Mouse (Mus musculus): Measurements from ENCODE around the gene Rgl3. TPM values are rescaled to one million over a fixed set of nuclear protein-coding genes. Genes with fewer than 3 reads are reported as not detected.
A peak's percentile ranks its signal among the peaks of the same experiment; 100 is the strongest.

The Rgl3 gene
- total and polyA plus RNA-seq, 2 experiments from 2014 or later = 0.63 to 11.4 TPM

DNA sequence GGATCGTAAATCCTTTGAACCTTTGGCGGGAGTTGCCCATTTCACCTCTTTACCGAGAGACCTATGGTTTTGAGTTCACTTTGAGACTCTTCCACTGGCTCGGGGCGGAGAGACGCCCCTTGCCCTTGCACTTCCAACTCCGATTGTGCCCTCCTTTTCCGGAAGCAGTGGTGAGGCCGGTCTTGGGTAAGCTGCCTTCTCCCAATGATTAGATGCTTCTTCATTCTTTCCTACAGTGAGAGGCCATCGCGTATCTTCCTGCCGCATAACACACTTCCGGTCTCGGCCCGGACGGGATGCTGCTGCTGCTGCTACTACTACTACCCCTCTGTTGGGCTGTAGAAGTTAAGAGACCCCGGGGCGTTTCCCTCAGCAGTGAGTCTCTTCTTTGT lies 13.9 kb upstream of the Rgl3 start:
- peak overlapping the region; percentile 67 for H3K4me3 ChIP-seq (ENCODE audit: low read depth, low read length)
- H3K9ac ChIP-seq (replicated peaks; ENCODE audit: low read depth, low read length) = peak overlapping the region; percentile 49
- under 1% methylated on average over 18 of the region's 18 CpGs for WGBS
- 0 out of 2 replicates have a peak, but pooled peaks cover 8% of the 10 kb centered on the region for H3K27me3 ChIP-seq (ENCODE audit: control insufficient read depth, insufficient read depth, low read length)
- peaks cover 40% of the 10 kb centered on the region for H3K36me3 ChIP-seq (replicated peaks; ENCODE audit: control insufficient read depth, insufficient read depth, low read length)
- peak overlapping the region; percentile 76 for H3K4me2 ChIP-seq (ENCODE audit: low read depth, low read length)
- DNase-seq (ENCODE audit: low spot score) (peak; percentile 42), ATAC-seq (ENCODE audit: insufficient read depth, low read depth) (no peak)
- peaks cover 10% of the 10 kb centered on the region for H3K4me1 ChIP-seq (ENCODE audit: control insufficient read depth, insufficient read depth)
- H3K27ac ChIP-seq (ENCODE audit: low read depth) = peak overlapping the region; percentile 57
- no peak for TF ChIP-seq EP300 (IDR thresholded peaks at IDR 0.05; ENCODE audit: low read depth)
- TF ChIP-seq CTCF (IDR thresholded peaks at IDR 0.05; ENCODE audit: low read depth) = no peak
- H3K9me3 ChIP-seq (replicated peaks; ENCODE audit: control insufficient read depth, low read length) = no peaks in the 10 kb centered on the region

DNA sequence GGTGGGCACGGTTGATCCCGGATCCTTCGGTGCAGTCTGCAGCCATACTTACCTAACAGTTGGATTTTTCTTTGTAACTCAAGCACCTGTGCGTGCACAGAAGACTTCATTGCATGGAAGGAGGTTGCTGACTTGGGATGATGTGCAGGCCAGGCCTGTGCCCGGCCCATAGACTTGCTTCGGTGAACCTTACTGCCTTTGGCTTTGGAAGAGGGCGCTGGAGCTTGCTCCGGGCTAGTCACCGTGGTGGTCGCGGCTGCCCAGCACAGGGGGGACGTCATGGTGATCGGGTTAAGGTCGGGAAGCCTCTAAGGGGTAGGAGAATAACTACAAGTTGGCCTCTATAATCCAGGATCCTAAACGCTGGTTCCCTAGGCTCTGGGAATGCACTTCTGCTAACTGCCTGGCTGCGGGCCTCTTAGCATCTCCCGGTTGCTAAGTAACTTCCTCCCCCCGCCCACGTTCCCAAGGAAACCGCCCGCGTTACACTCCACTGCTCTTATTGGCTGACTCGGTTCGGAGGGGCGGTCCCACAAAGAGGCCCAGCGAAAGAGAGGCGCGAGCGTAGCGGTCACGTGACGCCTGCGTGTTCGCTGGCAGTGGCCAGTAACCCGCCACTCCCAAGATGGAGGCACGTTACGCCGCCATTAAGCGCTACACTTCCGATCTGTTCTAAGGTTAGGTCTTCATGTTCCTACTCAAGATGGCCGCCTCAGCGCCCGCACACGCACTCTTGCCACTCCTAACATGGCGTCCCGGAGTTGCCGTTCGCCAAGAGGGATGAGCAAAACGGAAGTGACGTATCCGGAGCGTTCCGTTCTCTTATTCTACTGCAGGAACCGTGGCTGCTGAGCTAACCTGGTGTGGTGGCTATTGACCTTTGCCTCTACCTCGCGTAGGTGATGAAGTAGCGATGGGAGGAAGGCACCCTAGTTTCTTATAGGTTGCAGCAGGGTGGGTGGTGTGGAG lies 13.2 kb upstream of the Rgl3 start, which contains the start of the genes Ccdc151 and Prkcsh:
TSS of gene Ccdc151 (minus strand) at position 441 of the 969 bp plus-strand sequence.
TSS of gene Prkcsh (plus strand) at position 613 of the 969 bp plus-strand sequence.
- DNase-seq (ENCODE audit: low spot score) (peak; percentile 99), ATAC-seq (ENCODE audit: insufficient read depth, low read depth) (peak; percentile 98)

DNA sequence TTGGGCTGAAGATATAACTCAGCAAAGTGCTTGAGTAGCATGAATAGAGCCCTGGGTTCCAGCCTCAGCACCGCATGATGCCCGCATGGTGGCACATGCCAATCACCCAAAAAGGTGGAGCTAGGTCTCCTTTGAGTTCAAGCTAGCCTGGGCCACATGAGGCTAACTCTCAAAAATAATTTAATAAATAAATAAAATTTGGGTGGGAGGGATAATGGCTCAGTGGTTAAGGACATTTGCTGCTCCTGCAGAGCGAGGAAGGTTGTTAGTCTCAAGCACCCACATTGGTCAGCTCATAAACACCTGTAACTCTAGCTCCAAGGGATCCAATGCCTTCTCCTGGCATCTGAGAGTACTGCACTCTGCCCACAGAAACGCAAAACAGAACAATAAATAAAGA lies 12.4 kb upstream of the Rgl3 start:
- TF ChIP-seq CTCF (IDR thresholded peaks at IDR 0.05; ENCODE audit: low read depth) (no peak), EP300 (IDR thresholded peaks at IDR 0.05; ENCODE audit: low read depth) (no peak)
- H3K27me3 ChIP-seq (ENCODE audit: control insufficient read depth, insufficient read depth, low read length) = peaks cover 8% of the 10 kb centered on the region; the same call in 1 of the 2 replicates

More for the DNA sequence above, 13.2 kb upstream of the Rgl3 start, which contains the start of the genes Ccdc151 and Prkcsh:
- Histone ChIP-seq H3K27ac (ENCODE audit: low read depth) (peak within 1 kb of the TSS; percentile 57), H3K4me3 (ENCODE audit: low read depth, low read length) (peak within 1 kb of the TSS; percentile 67), H3K4me2 (ENCODE audit: low read depth, low read length) (peak within 1 kb of the TSS; percentile 76), H3K9ac (replicated peaks; ENCODE audit: low read depth, low read length) (peak within 1 kb of the TSS; percentile 49), H3K4me1 (ENCODE audit: control insufficient read depth, insufficient read depth) (peaks cover 10% of the 10 kb centered on the region), H3K9me3 (replicated peaks; ENCODE audit: control insufficient read depth, low read length) (no peaks in the 10 kb centered on the region), H3K36me3 (replicated peaks; ENCODE audit: control insufficient read depth, insufficient read depth, low read length) (peaks cover 33% of the 10 kb centered on the region), H3K27me3 (ENCODE audit: control insufficient read depth, insufficient read depth, low read length) (peaks cover 8% of the 10 kb centered on the region; the same call in 1 of the 2 replicates)
- TF ChIP-seq EP300 (IDR thresholded peaks at IDR 0.05; ENCODE audit: low read depth) (peak; percentile 39; the same call in 1 of the 2 replicates), CTCF (IDR thresholded peaks at IDR 0.05; ENCODE audit: low read depth) (no peak)
- 6% methylated on average over 57 of the region's 57 CpGs for WGBS

DNA sequence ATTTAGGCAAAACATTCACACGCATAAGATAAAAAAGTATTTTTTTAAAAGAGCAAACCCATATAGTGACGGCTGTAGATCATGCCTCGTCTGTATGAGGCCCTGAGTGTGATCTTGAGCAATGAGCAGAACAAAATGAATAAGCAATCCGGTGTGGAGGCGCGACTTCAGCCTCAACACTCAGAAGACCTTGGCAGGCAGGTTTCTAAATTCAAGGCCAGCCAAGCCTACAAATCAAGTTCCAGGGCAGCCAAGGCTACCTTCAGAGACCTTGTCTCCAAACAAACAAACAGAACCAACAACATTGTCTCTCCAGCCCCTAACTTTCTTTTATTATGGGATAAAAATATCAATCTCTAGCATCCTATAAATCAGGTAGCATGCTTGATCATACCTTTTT lies 11.1 kb upstream of the Rgl3 start:
- WGBS = 88% methylated on average over 6 of the region's 6 CpGs
- Histone ChIP-seq H3K27ac (ENCODE audit: low read depth) (no peak overlapping the region), H3K4me1 (ENCODE audit: control insufficient read depth, insufficient read depth) (peaks cover 10% of the 10 kb centered on the region), H3K4me3 (ENCODE audit: low read depth, low read length) (no peak overlapping the region), H3K9me3 (replicated peaks; ENCODE audit: control insufficient read depth, low read length) (no peaks in the 10 kb centered on the region), H3K36me3 (replicated peaks; ENCODE audit: control insufficient read depth, insufficient read depth, low read length) (peaks cover 11% of the 10 kb centered on the region), H3K4me2 (ENCODE audit: low read depth, low read length) (no peak overlapping the region), H3K27me3 (ENCODE audit: control insufficient read depth, insufficient read depth, low read length) (peaks cover 8% of the 10 kb centered on the region; the same call in 1 of the 2 replicates), H3K9ac (replicated peaks; ENCODE audit: low read depth, low read length) (no peak overlapping the region)
- TF ChIP-seq EP300 (IDR thresholded peaks at IDR 0.05; ENCODE audit: low read depth) = no peak
- TF ChIP-seq CTCF (IDR thresholded peaks at IDR 0.05; ENCODE audit: low read depth) = no peak
- ATAC-seq (ENCODE audit: insufficient read depth, low read depth) (no peak), DNase-seq (ENCODE audit: low spot score) (no peak)

More for the DNA sequence above, 12.4 kb upstream of the Rgl3 start:
- ATAC-seq (ENCODE audit: insufficient read depth, low read depth) (no peak), DNase-seq (ENCODE audit: low spot score) (no peak)
- peaks cover 10% of the 10 kb centered on the region for H3K4me1 ChIP-seq (ENCODE audit: control insufficient read depth, insufficient read depth)
- no peak overlapping the region for H3K4me2 ChIP-seq (ENCODE audit: low read depth, low read length)
- peaks cover 24% of the 10 kb centered on the region for H3K36me3 ChIP-seq (replicated peaks; ENCODE audit: control insufficient read depth, insufficient read depth, low read length)
- H3K9ac ChIP-seq (replicated peaks; ENCODE audit: low read depth, low read length) = no peak overlapping the region
- 83% methylated on average over 4 of the region's 4 CpGs for WGBS
- H3K27ac ChIP-seq (ENCODE audit: low read depth) = no peak overlapping the region
- no peak overlapping the region for H3K4me3 ChIP-seq (ENCODE audit: low read depth, low read length)
- no peaks in the 10 kb centered on the region for H3K9me3 ChIP-seq (replicated peaks; ENCODE audit: control insufficient read depth, low read length)

DNA sequence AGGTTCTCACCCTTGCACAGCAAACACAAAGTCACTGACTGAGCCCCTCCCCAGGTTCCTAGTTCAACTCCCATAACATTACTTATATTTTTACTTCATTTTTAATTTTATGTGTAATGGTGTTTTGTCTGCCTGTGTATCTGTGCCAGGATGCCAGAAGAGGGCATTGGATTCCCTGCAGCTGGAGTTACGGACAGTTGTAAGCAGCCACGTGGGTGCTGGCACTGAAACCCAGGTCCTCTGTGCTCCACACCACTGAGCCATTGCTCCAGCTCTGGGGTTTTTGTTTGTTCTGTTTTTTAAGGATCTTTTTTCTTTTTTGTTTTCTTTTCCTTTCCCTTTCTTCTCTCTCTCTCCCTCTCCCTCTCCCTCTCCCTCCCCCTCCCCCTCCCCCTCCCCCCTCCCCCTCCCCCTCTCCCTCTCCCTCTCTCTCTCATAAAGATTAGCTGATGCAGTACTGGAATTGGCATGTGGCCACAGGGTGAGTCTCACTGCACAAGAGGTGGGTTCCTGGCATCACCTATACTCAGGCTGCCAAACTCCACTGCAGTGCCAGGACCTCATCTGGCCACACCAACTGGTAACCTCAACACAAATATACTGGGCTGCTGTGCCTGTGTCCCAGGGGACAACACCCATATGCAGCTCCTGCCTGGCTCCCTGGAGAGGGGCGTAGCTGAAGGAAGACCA lies 7.1 kb upstream of the Rgl3 start:
- H3K27ac ChIP-seq (ENCODE audit: low read depth) = no peak overlapping the region
- H3K27me3 ChIP-seq (ENCODE audit: control insufficient read depth, insufficient read depth, low read length) = peaks cover 35% of the 10 kb centered on the region
- H3K4me3 ChIP-seq (ENCODE audit: low read depth, low read length) = no peak overlapping the region
- no peaks in the 10 kb centered on the region for H3K36me3 ChIP-seq (replicated peaks; ENCODE audit: control insufficient read depth, insufficient read depth, low read length)
- no peak for ATAC-seq (ENCODE audit: insufficient read depth, low read depth)
- DNase-seq (ENCODE audit: low spot score) = no peak
- TF ChIP-seq CTCF (IDR thresholded peaks at IDR 0.05; ENCODE audit: low read depth) (no peak), EP300 (IDR thresholded peaks at IDR 0.05; ENCODE audit: low read depth) (no peak)
- no peak overlapping the region for H3K9ac ChIP-seq (replicated peaks; ENCODE audit: low read depth, low read length)
- 75% methylated on average over 3 of the region's 3 CpGs for WGBS
- H3K4me1 ChIP-seq (ENCODE audit: control insufficient read depth, insufficient read depth) = no peaks in the 10 kb centered on the region
- no peaks in the 10 kb centered on the region for H3K9me3 ChIP-seq (replicated peaks; ENCODE audit: control insufficient read depth, low read length)
- H3K4me2 ChIP-seq (ENCODE audit: low read depth, low read length) = no peak overlapping the region

Data from heart, postnatal 0 days (tissue).